Mouse (Mus musculus): ENCODE measurements at regions not wholly inside any gene's neighbourhood (a gene's known extent, or its start where the extent isn't known, plus 50 kb on each side); places are given as distances from the start of the nearest gene placed in this dataset.

GRCm38 (mm10) chr7:39750448-39750847 is 232.9 kb downstream of the Zfp619 start:
- TF ChIP-seq CTCF (IDR thresholded peaks at IDR 0.05; ENCODE audit: extremely low read depth, insufficient read depth, low read length) (no peak), POLR2A (IDR thresholded peaks at IDR 0.05; ENCODE audit: extremely low read depth, insufficient read depth, low read length) (no peak)
